Mouse (Mus musculus): ENCODE data around the gene Fam168a. TPM values are rescaled to one million over a fixed set of nuclear protein-coding genes. Genes with fewer than 3 reads are reported as not detected.

Gene Fam168a
- total and polyA plus RNA-seq, 2 experiments from 2014 or later = 106 to 163 TPM

DNA sequence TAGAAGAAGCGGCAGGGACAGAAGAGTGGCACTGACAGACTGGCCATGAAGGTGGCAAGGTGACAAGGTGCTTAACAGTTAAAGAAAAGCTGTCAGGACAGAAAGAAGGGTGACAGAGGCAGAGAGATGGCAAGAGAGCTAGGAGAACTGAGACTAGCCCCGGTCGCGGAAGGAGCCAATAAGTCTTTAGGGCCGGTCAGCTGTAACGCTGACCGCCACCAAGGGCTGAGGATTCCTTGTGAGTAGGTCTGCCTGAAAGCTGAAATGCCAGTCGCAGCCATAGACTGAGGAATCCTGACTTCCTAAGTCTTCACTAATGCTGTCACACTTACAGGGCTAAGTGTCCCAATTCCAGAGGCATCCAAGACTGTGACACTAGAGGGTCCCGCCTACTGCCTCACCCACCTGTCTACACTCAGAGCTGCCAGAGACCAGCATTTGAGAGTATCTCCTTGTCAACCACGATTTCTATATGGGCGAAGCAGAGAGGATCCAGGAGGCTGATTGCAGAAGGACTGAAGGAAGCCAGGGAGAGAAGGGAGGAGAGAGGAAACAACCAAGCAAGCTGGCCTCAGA, 42.6 kb upstream of the Fam168a start:
- Histone ChIP-seq H3K9ac (replicated peaks; ENCODE audit: low read length, poor library complexity, severe bottlenecking) (peak overlapping the region; percentile 24; the same call in 1 of the 2 replicates), H3K4me1 (ENCODE audit: insufficient read depth, low read length) (no peaks in the 10 kb centered on the region), H3K4me2 (ENCODE audit: low read depth, low read length, poor library complexity, severe bottlenecking) (peak overlapping the region; percentile 36), H3K4me3 (ENCODE audit: low read depth, low read length) (no peak overlapping the region), H3K9me3 (ENCODE audit: low read length) (no peaks in the 10 kb centered on the region), H3K27me3 (ENCODE audit: insufficient read depth, low read length) (no peaks in the 10 kb centered on the region), H3K36me3 (ENCODE audit: insufficient read depth, low read length) (no peaks in the 10 kb centered on the region), H3K27ac (ENCODE audit: low read depth, low read length) (0 out of 2 replicates have a peak overlapping the region, but pooled peaks have one; percentile 18)
- WGBS = 50% methylated on average over 11 of the region's 11 CpGs
- ATAC-seq (ENCODE audit: low FRiP score) = no peak
- no peak for DNase-seq (ENCODE audit: low spot score)
- TF ChIP-seq CTCF (IDR thresholded peaks at IDR 0.05) = no peak

DNA sequence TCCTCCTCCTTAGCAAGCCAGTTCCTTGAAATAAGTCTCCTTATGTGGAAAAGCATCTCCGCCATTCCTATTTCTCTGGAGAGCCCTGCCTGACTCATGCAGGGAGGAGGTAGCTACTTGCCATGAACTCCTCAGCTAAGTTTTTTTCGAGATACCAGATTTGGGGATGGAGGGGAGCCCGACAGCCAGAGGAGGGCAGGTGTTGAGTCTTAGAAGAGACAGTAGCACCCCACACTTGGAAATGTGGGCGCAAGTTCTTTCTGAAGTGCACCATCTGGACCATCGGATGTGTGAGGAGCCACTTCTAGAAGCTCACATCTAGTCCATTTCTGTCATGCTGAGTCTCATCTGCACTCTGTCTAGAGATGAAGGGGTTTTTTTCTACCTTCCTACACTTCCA, 35.8 kb upstream of the Fam168a start:
- WGBS = 89% methylated on average over 5 of the region's 5 CpGs
- no peak for TF ChIP-seq CTCF (IDR thresholded peaks at IDR 0.05)

GRCm38 (mm10) chr7:100673452-100673851, 33.0 kb upstream of the Fam168a start:
- no peak for TF ChIP-seq CTCF (IDR thresholded peaks at IDR 0.05)
- no peak overlapping the region for H3K9ac ChIP-seq (replicated peaks; ENCODE audit: low read length, poor library complexity, severe bottlenecking)
- no peaks in the 10 kb centered on the region for H3K27me3 ChIP-seq (ENCODE audit: insufficient read depth, low read length)
- DNase-seq (ENCODE audit: low spot score) (no peak), ATAC-seq (ENCODE audit: low FRiP score) (no peak)
- no peak overlapping the region for H3K4me3 ChIP-seq (ENCODE audit: low read depth, low read length)
- H3K4me2 ChIP-seq (ENCODE audit: low read depth, low read length, poor library complexity, severe bottlenecking) = no peak overlapping the region
- WGBS = 34% methylated on average over 7 of the region's 7 CpGs
- no peaks in the 10 kb centered on the region for H3K36me3 ChIP-seq (ENCODE audit: insufficient read depth, low read length)
- no peaks in the 10 kb centered on the region for H3K4me1 ChIP-seq (ENCODE audit: insufficient read depth, low read length)
- H3K27ac ChIP-seq (ENCODE audit: low read depth, low read length) = no peak overlapping the region
- no peaks in the 10 kb centered on the region for H3K9me3 ChIP-seq (ENCODE audit: low read length)

More for the DNA sequence above, 35.8 kb upstream of the Fam168a start:
- no peaks in the 10 kb centered on the region for H3K4me1 ChIP-seq (ENCODE audit: insufficient read depth, low read length)
- H3K27ac ChIP-seq (ENCODE audit: low read depth, low read length) = no peak overlapping the region
- no peaks in the 10 kb centered on the region for H3K27me3 ChIP-seq (ENCODE audit: insufficient read depth, low read length)
- no peak for ATAC-seq (ENCODE audit: low FRiP score)
- H3K36me3 ChIP-seq (ENCODE audit: insufficient read depth, low read length) = no peaks in the 10 kb centered on the region
- H3K4me3 ChIP-seq (ENCODE audit: low read depth, low read length) = no peak overlapping the region
- DNase-seq (ENCODE audit: low spot score) = no peak
- H3K4me2 ChIP-seq (ENCODE audit: low read depth, low read length, poor library complexity, severe bottlenecking) = no peak overlapping the region
- H3K9ac ChIP-seq (replicated peaks; ENCODE audit: low read length, poor library complexity, severe bottlenecking) = no peak overlapping the region
- H3K9me3 ChIP-seq (ENCODE audit: low read length) = no peaks in the 10 kb centered on the region

DNA sequence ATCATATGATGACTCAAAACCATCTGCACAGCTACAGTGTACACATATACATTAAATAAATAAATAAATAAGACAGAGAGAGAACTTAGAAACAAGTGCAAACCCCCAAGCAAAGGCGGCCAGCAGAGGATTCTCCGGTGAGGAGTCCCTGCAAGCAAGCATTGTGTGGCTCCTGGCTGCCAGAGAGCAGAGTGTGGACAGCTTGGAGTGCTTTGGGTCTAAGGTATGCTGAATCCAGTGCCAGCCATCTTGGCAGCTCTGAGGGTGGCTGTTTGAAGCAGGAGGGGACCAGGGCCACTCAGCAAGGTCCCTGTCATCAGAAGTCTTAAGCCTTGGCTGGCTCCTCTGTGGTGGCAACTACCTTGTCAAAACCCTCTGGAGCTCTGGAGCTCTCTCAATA, 31.5 kb upstream of the Fam168a start:
- no peak overlapping the region for H3K9ac ChIP-seq (replicated peaks; ENCODE audit: low read length, poor library complexity, severe bottlenecking)
- DNase-seq (ENCODE audit: low spot score) = no peak

DNA sequence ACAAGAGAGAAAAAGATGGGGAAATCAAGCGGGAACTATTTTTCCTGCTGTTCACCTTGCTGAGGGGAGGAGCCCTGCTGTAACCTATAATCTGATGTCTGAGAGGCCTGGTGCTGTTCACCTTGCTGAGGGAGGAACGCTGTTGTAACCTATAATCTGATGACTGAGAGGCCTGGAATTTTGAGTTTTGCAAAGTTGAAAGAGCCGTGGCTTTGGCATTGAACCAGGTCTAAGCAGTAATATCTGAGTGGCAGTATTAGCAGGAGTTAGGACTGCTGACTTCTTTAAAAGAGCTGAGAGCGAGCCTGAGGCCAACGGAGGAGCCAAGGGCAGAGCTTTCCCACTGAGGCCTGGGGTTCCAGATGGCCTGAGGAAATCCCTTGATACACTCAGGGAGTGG, 28.4 kb upstream of the Fam168a start:
- 83% methylated on average over 5 of the region's 5 CpGs for WGBS
- Histone ChIP-seq H3K27me3 (ENCODE audit: insufficient read depth, low read length) (no peaks in the 10 kb centered on the region), H3K4me3 (ENCODE audit: low read depth, low read length) (no peak overlapping the region), H3K9me3 (ENCODE audit: low read length) (no peaks in the 10 kb centered on the region), H3K36me3 (ENCODE audit: insufficient read depth, low read length) (no peaks in the 10 kb centered on the region), H3K27ac (ENCODE audit: low read depth, low read length) (no peak overlapping the region), H3K9ac (replicated peaks; ENCODE audit: low read length, poor library complexity, severe bottlenecking) (no peak overlapping the region), H3K4me1 (ENCODE audit: insufficient read depth, low read length) (no peaks in the 10 kb centered on the region), H3K4me2 (ENCODE audit: low read depth, low read length, poor library complexity, severe bottlenecking) (no peak overlapping the region)
- ATAC-seq (ENCODE audit: low FRiP score) (no peak), DNase-seq (ENCODE audit: low spot score) (no peak)
- TF ChIP-seq CTCF (IDR thresholded peaks at IDR 0.05) = no peak

More for the DNA sequence above, 31.5 kb upstream of the Fam168a start:
- Histone ChIP-seq H3K27me3 (ENCODE audit: insufficient read depth, low read length) (no peaks in the 10 kb centered on the region), H3K9me3 (ENCODE audit: low read length) (no peaks in the 10 kb centered on the region), H3K4me3 (ENCODE audit: low read depth, low read length) (no peak overlapping the region), H3K4me2 (ENCODE audit: low read depth, low read length, poor library complexity, severe bottlenecking) (no peak overlapping the region), H3K4me1 (ENCODE audit: insufficient read depth, low read length) (no peaks in the 10 kb centered on the region), H3K27ac (ENCODE audit: low read depth, low read length) (no peak overlapping the region), H3K36me3 (ENCODE audit: insufficient read depth, low read length) (no peaks in the 10 kb centered on the region)
- TF ChIP-seq CTCF (IDR thresholded peaks at IDR 0.05) = no peak
- no peak for ATAC-seq (ENCODE audit: low FRiP score)
- WGBS = 94% methylated on average over 2 of the region's 2 CpGs

- no peak for ATAC-seq (ENCODE audit: low FRiP score)
- Histone ChIP-seq H3K4me1 (ENCODE audit: insufficient read depth, low read length) (no peaks in the 10 kb centered on the region), H3K4me2 (ENCODE audit: low read depth, low read length, poor library complexity, severe bottlenecking) (no peak overlapping the region), H3K27me3 (ENCODE audit: insufficient read depth, low read length) (no peaks in the 10 kb centered on the region), H3K9me3 (ENCODE audit: low read length) (no peaks in the 10 kb centered on the region), H3K36me3 (ENCODE audit: insufficient read depth, low read length) (no peaks in the 10 kb centered on the region), H3K27ac (ENCODE audit: low read depth, low read length) (no peak overlapping the region), H3K9ac (replicated peaks; ENCODE audit: low read length, poor library complexity, severe bottlenecking) (no peak overlapping the region), H3K4me3 (ENCODE audit: low read depth, low read length) (no peak overlapping the region)
- TF ChIP-seq CTCF (IDR thresholded peaks at IDR 0.05) = no peak
- no peak for DNase-seq (ENCODE audit: low spot score)
- 72% methylated on average over 15 of the region's 15 CpGs for WGBS
Measured at GRCm38 (mm10) chr7:100678948-100679880, 27.2 kb upstream of the Fam168a start.

Measured in midbrain, postnatal 0 days (tissue).